Mouse (Mus musculus) brain, embryonic 14.5 days (tissue): ENCODE results near the gene Ddr1.

Source experiments
- CTCF ChIP-seq: fragments of 200-500 bp; IDR thresholded peaks from 2 replicates; pipeline ENCODE4 v1.5.1; 2012; ENCODE audit warnings: inconsistent platforms, mild to moderate bottlenecking, moderate library complexity, borderline replicate concordance; ENCODE audit not compliant: insufficient read depth, insufficient read length; ENCODE audit errors: extremely low read depth
- POLR2A ChIP-seq: fragments of 200-500 bp; IDR thresholded peaks from 2 replicates; pipeline ENCODE4 v1.6.1; 2012; ENCODE audit warnings: mild to moderate bottlenecking, inconsistent platforms, borderline replicate concordance; ENCODE audit not compliant: poor library complexity, insufficient read depth, insufficient read length, severe bottlenecking; ENCODE audit errors: extremely low read depth

DNA sequence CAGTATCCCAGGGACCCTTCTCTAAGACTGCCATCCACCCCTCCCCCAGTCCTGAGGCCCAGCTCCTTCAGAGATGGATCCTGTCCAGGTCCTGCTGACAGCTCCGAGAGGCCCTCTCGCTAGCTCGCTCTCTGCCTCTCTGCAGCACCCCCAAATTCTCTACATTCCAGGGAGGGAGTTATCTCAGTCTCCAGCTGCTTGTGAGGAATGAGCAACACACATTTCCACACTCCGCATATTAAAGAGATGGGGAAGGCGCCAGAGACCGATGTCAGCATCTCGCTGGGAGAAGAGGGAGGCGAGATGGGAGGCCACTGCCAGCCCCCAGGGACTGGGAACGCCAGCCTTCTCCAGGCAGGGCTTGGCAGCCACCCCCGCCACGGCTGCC, 15.9 kb upstream of the Ddr1 start:
- TF ChIP-seq CTCF = no peak
- TF ChIP-seq POLR2A = no peak
